Mouse (Mus musculus) embryonic fibroblast, embryonic 13.5 days (primary cell): Measurements from ENCODE around the gene Wdhd1.

Experiments used
- CTCF ChIP-seq: IDR thresholded peaks from 2 replicates; pipeline ENCODE4 v1.5.1; 2011; ENCODE audit warnings: mild to moderate bottlenecking, control low read depth, low read length, moderate library complexity, borderline replicate concordance; ENCODE audit not compliant: insufficient read depth
- POLR2A ChIP-seq: IDR thresholded peaks from 2 replicates; pipeline ENCODE4 v1.6.1; 2011; ENCODE audit warnings: low read depth, mild to moderate bottlenecking, control low read depth, low read length, moderate library complexity

- no peak for TF ChIP-seq POLR2A
- no peak for TF ChIP-seq CTCF
Measured at GRCm38 (mm10) chr14:47310342-47311181, 33.9 kb upstream of the Wdhd1 start.
